Mouse (Mus musculus): ENCODE data around the gene Atrip.

DNA sequence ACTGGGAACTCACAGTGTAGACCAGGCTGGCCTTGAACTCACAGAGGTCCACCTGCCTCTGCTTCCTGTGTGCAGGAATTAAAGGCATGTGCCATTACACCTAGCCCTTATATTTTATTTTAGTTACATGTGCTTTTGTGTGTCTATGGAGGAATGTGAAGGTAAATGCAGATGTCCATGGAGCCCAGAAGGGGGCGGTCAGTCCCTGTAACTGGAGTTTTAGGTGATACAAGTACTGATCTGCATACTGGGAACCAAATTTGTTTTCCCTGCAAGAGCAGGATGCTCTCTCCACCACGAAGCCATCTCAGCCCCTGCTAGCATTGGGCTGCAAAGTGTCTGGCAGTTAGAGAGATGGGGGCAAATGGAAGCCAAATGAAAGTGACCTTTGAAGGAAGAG lies 11.0 kb upstream of the Atrip start:
- TF ChIP-seq CTCF (IDR thresholded peaks at IDR 0.05; ENCODE audit: insufficient read depth, low read depth, low read length) (no peak), POLR2A (IDR thresholded peaks at IDR 0.05; ENCODE audit: insufficient read depth, low read depth, low read length) (no peak)
